Mouse (Mus musculus) skeletal muscle tissue, adult 2 months (tissue): ENCODE results near the gene Maml3.

Source experiments
- DNase-seq: peaks from one replicate; pipeline ENCODE4 v3.0.0-alpha.2; 2012; ENCODE audit warnings: low read depth, low spot score

Gene Maml3

GRCm38 (mm10) chr3:51708375-51708745 is 396.5 kb downstream of the Maml3 start:
- DNase-seq: no peak

- no peak for DNase-seq
Measured at GRCm38 (mm10) chr3:51705220-51705619, 399.7 kb downstream of the Maml3 start.

GRCm38 (mm10) chr3:51703478-51703877 is 401.4 kb downstream of the Maml3 start:
- DNase-seq: no peak

- no peak for DNase-seq
Measured at GRCm38 (mm10) chr3:51702701-51703286, 402.1 kb downstream of the Maml3 start.

GRCm38 (mm10) chr3:51701950-51702349 is 402.9 kb downstream of the Maml3 start:
- no peak for DNase-seq

- peak; percentile 65 for DNase-seq
Measured at GRCm38 (mm10) chr3:51701281-51701751, 403.6 kb downstream of the Maml3 start.

- peak; percentile 31 for DNase-seq
Measured at GRCm38 (mm10) chr3:51700731-51701280, 404.1 kb downstream of the Maml3 start.

GRCm38 (mm10) chr3:51700123-51700522 is 404.8 kb downstream of the Maml3 start:
- DNase-seq: no peak

- DNase-seq: no peak
Measured at GRCm38 (mm10) chr3:51697931-51698330, 406.9 kb downstream of the Maml3 start.

- no peak for DNase-seq
Measured at GRCm38 (mm10) chr3:51695713-51696112, 409.2 kb downstream of the Maml3 start.

GRCm38 (mm10) chr3:51694576-51694975 is 410.3 kb downstream of the Maml3 start:
- DNase-seq: no peak

- no peak for DNase-seq
Measured at GRCm38 (mm10) chr3:51693196-51693595, 411.7 kb downstream of the Maml3 start.

- no peak for DNase-seq
Measured at GRCm38 (mm10) chr3:51688725-51689124, 416.2 kb downstream of the Maml3 start.

- no peak for DNase-seq
Measured at GRCm38 (mm10) chr3:51686791-51687190, 418.1 kb downstream of the Maml3 start.

GRCm38 (mm10) chr3:51686316-51686715 is 418.6 kb downstream of the Maml3 start:
- DNase-seq: no peak

GRCm38 (mm10) chr3:51685539-51685938 is 419.3 kb downstream of the Maml3 start:
- DNase-seq: no peak

- no peak for DNase-seq
Measured at GRCm38 (mm10) chr3:51674963-51675362, 429.9 kb downstream of the Maml3 start.

- DNase-seq: peak; percentile 18
Measured at GRCm38 (mm10) chr3:51673408-51674086, 431.3 kb downstream of the Maml3 start.

- DNase-seq: no peak
Measured at GRCm38 (mm10) chr3:51672631-51673030, 432.2 kb downstream of the Maml3 start.

GRCm38 (mm10) chr3:51671071-51671469 is 433.8 kb downstream of the Maml3 start:
- no peak for DNase-seq

- DNase-seq: no peak
Measured at GRCm38 (mm10) chr3:51670414-51671070, 434.3 kb downstream of the Maml3 start.

GRCm38 (mm10) chr3:51668607-51669006 is 436.3 kb downstream of the Maml3 start:
- DNase-seq: no peak

GRCm38 (mm10) chr3:51662557-51662956 is 442.3 kb downstream of the Maml3 start:
- DNase-seq: no peak
